Mouse (Mus musculus): ENCODE measurements at regions not wholly inside any gene's neighbourhood (a gene's known extent, or its start where the extent isn't known, plus 50 kb on each side); places are given as distances from the start of the nearest gene placed in this dataset.

DNA sequence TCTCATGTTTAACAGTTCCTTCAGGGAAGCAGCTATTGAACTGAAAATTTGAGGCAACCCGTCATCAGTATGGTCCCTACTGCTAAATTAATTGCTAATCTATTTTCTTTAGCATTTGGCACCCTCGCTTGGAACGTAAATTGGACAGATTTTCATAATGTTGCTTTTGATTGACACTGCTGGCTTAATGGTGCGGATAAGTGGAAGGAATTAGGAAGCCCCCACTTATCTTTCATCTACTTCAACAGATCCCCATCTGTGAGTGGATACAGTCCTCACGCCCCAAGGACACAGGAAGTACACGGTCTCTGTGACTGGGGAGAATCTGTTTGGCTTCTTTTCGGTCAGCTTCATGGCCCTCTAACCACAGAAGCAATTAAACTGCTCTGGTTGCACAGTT is 251.6 kb downstream of the Dact1 start:
- no peak overlapping the region for H3K4me3 ChIP-seq (ENCODE audit: control insufficient read depth, low read depth, low read length)
- H3K27me3 ChIP-seq (ENCODE audit: control insufficient read depth, insufficient read depth, low read length): no peaks in the 10 kb centered on the region
- no peaks in the 10 kb centered on the region for H3K4me1 ChIP-seq (ENCODE audit: control insufficient read depth, insufficient read depth, low read length)
- no peaks in the 10 kb centered on the region for H3K36me3 ChIP-seq (ENCODE audit: control insufficient read depth, insufficient read depth, low read length)
- no peak overlapping the region for H3K27ac ChIP-seq (ENCODE audit: control insufficient read depth, insufficient read depth, low read depth, low read length)
- TF ChIP-seq CTCF (IDR thresholded peaks at IDR 0.05; ENCODE audit: control insufficient read depth, insufficient read depth, insufficient replicate concordance, low read depth, low read length) (no peak), POLR2A (IDR thresholded peaks at IDR 0.05; ENCODE audit: control insufficient read depth, low read depth, low read length) (no peak)

DNA sequence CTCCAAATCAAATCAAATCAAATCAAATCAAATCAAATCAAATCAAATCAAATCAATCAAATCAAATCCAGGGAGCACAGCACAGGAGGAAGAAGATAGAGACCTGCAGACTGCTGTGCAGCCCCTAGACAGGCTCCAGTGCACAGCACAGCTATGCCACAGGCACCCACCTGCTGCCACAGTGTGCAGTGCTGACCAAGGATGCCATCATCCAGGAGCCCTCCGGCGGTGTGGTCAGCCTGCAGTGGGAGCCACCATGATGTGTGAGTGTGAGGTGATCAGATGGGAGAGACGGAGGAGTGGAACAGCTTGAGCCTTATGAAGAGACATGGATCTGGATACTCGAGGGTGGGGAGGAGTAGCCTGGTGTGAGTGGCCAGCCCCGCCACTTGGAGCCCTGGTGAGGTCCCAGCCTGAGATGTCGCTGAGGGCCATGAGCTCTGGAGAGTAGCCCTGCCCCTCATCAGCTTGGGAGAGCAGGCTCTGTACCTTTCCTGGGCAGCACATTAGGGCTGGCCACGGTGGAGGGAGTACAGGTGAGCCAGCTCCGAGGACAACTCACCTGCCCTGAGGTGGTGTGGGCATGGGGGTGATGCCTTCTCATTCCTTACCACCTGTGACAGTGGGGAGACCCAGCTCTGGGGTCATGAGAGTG is 252.4 kb downstream of the Dact1 start:
- Histone ChIP-seq H3K4me3 (ENCODE audit: control insufficient read depth, low read depth, low read length) (no peak overlapping the region), H3K36me3 (ENCODE audit: control insufficient read depth, insufficient read depth, low read length) (no peaks in the 10 kb centered on the region), H3K27ac (ENCODE audit: control insufficient read depth, insufficient read depth, low read depth, low read length) (no peak overlapping the region), H3K27me3 (ENCODE audit: control insufficient read depth, insufficient read depth, low read length) (no peaks in the 10 kb centered on the region), H3K4me1 (ENCODE audit: control insufficient read depth, insufficient read depth, low read length) (no peaks in the 10 kb centered on the region)
- TF ChIP-seq CTCF (IDR thresholded peaks at IDR 0.05; ENCODE audit: control insufficient read depth, insufficient read depth, insufficient replicate concordance, low read depth, low read length): no peak
- TF ChIP-seq POLR2A (IDR thresholded peaks at IDR 0.05; ENCODE audit: control insufficient read depth, low read depth, low read length): no peak

DNA sequence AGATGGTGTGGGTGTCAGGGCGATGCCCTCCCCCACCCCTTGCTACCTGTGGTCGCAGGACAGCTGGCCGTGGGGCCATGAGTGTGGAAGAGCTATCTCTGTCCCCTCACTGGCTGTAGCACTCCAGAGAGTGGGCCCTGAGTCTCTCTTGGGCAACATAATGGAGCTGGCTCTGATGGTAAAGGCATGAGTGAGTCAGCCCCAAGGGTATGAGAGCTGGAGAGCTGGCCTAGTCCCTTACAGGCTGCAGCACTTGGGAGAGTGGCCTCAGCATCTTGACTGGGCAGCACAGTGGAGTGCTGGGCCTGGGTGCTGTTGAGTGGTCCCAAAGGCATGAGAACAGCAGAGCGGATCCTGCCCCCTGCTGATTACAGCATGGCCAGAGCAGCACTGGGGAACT is 253.5 kb downstream of the Dact1 start:
- Histone ChIP-seq H3K27me3 (ENCODE audit: control insufficient read depth, insufficient read depth, low read length) (no peaks in the 10 kb centered on the region), H3K27ac (ENCODE audit: control insufficient read depth, insufficient read depth, low read depth, low read length) (no peak overlapping the region), H3K4me1 (ENCODE audit: control insufficient read depth, insufficient read depth, low read length) (no peaks in the 10 kb centered on the region), H3K4me3 (ENCODE audit: control insufficient read depth, low read depth, low read length) (no peak overlapping the region), H3K36me3 (ENCODE audit: control insufficient read depth, insufficient read depth, low read length) (no peaks in the 10 kb centered on the region)
- no peak for TF ChIP-seq POLR2A (IDR thresholded peaks at IDR 0.05; ENCODE audit: control insufficient read depth, low read depth, low read length)
- no peak for TF ChIP-seq CTCF (IDR thresholded peaks at IDR 0.05; ENCODE audit: control insufficient read depth, insufficient read depth, insufficient replicate concordance, low read depth, low read length)

DNA sequence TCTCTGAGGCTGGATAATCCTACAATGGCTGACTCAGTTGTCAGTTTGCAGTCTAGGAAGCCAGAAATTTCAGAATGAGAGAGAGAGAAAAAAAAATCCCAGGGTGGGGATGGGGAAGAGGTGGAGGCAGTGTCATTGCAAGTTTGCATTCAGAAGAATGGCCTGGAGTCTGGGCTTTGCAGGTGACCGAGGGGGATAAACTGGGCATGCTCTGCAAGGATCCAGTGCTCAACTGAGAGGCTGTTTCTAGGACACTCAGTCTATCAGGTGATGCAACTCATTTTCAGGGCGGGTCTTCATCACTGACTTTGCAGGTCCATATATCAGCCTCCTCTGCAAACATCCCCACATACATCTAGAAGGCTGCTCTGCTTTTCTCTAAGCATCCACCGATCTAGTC is 256.7 kb downstream of the Dact1 start:
- Histone ChIP-seq H3K36me3 (ENCODE audit: control insufficient read depth, insufficient read depth, low read length) (no peaks in the 10 kb centered on the region), H3K4me1 (ENCODE audit: control insufficient read depth, insufficient read depth, low read length) (no peaks in the 10 kb centered on the region), H3K4me3 (ENCODE audit: control insufficient read depth, low read depth, low read length) (no peak overlapping the region), H3K27ac (ENCODE audit: control insufficient read depth, insufficient read depth, low read depth, low read length) (no peak overlapping the region), H3K27me3 (ENCODE audit: control insufficient read depth, insufficient read depth, low read length) (no peaks in the 10 kb centered on the region)
- TF ChIP-seq POLR2A (IDR thresholded peaks at IDR 0.05; ENCODE audit: control insufficient read depth, low read depth, low read length) (no peak), CTCF (IDR thresholded peaks at IDR 0.05; ENCODE audit: control insufficient read depth, insufficient read depth, insufficient replicate concordance, low read depth, low read length) (no peak)

DNA sequence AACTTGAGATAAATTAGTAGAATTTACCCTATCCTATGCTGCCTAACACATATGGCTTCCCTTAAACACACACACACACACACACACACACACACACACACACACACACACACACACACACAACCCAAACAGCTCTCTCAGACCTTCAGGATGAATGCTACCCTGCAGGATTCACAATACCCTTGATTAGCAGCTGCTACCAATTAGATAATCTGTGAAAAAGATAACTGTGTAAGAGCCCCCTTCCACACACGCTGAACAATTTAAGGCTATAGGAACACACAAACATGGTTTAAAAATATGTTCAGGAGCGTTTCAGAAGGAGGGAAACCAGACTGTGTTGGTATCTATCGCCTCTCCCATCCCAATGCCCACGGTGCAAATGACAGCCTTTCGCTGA is 258.6 kb downstream of the Dact1 start:
- H3K27ac ChIP-seq (ENCODE audit: control insufficient read depth, insufficient read depth, low read depth, low read length): no peak overlapping the region
- no peaks in the 10 kb centered on the region for H3K27me3 ChIP-seq (ENCODE audit: control insufficient read depth, insufficient read depth, low read length)
- H3K4me1 ChIP-seq (ENCODE audit: control insufficient read depth, insufficient read depth, low read length): no peaks in the 10 kb centered on the region
- H3K4me3 ChIP-seq (ENCODE audit: control insufficient read depth, low read depth, low read length): no peak overlapping the region
- no peak for TF ChIP-seq CTCF (IDR thresholded peaks at IDR 0.05; ENCODE audit: control insufficient read depth, insufficient read depth, insufficient replicate concordance, low read depth, low read length)
- no peak for TF ChIP-seq POLR2A (IDR thresholded peaks at IDR 0.05; ENCODE audit: control insufficient read depth, low read depth, low read length)
- no peaks in the 10 kb centered on the region for H3K36me3 ChIP-seq (ENCODE audit: control insufficient read depth, insufficient read depth, low read length)

DNA sequence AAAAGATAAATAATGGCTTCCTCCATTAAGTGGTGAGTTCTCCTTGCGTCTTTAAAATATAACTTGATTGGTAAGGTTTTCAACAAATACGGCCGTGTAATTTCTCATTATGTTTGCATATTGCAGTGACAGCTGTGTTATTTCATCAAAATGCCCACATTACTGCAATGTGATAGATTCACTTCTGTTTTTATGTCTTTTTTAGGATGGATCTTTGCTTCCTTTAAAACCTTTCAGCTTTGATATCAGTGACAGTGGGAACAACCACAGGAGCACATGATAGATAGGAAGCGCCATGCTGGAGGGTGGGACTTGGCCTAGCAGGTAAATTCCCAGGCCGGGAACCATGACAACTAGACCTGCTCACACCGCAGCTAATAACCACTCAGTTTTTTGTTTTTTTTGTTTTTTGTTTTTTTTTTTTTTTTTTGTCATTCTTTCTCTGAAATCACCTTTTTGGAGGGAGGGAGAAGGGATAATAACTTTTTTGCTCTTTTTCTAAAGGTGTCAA is 259.3 kb downstream of the Dact1 start:
- H3K4me3 ChIP-seq (ENCODE audit: control insufficient read depth, low read depth, low read length): no peak overlapping the region
- TF ChIP-seq CTCF (IDR thresholded peaks at IDR 0.05; ENCODE audit: control insufficient read depth, insufficient read depth, insufficient replicate concordance, low read depth, low read length): no peak
- no peaks in the 10 kb centered on the region for H3K27me3 ChIP-seq (ENCODE audit: control insufficient read depth, insufficient read depth, low read length)
- H3K27ac ChIP-seq (ENCODE audit: control insufficient read depth, insufficient read depth, low read depth, low read length): no peak overlapping the region
- no peaks in the 10 kb centered on the region for H3K36me3 ChIP-seq (ENCODE audit: control insufficient read depth, insufficient read depth, low read length)
- H3K4me1 ChIP-seq (ENCODE audit: control insufficient read depth, insufficient read depth, low read length): no peaks in the 10 kb centered on the region

DNA sequence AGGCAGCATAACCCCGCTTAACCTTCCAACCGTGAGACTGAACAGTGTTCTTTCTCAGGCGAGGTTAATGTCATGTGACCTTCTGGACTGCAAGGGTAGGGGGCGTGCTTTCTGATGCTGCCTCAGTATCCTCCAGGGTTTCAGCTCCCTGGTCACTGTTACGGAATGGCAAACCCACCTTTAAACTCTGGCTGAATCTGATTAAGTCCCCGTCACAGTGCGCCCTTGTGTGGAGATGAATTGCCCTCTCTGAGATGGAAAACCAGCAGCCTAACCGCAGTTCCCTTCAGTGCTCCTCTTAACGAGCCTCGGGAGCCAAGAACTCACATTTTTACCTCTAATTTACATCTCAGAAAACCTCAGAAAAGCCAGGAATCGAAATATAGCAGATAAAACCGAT is 260.0 kb downstream of the Dact1 start:
- Histone ChIP-seq H3K27ac (ENCODE audit: control insufficient read depth, insufficient read depth, low read depth, low read length) (no peak overlapping the region), H3K4me1 (ENCODE audit: control insufficient read depth, insufficient read depth, low read length) (no peaks in the 10 kb centered on the region), H3K36me3 (ENCODE audit: control insufficient read depth, insufficient read depth, low read length) (no peaks in the 10 kb centered on the region), H3K4me3 (ENCODE audit: control insufficient read depth, low read depth, low read length) (no peak overlapping the region), H3K27me3 (ENCODE audit: control insufficient read depth, insufficient read depth, low read length) (no peaks in the 10 kb centered on the region)
- TF ChIP-seq CTCF (IDR thresholded peaks at IDR 0.05; ENCODE audit: control insufficient read depth, insufficient read depth, insufficient replicate concordance, low read depth, low read length) (no peak), POLR2A (IDR thresholded peaks at IDR 0.05; ENCODE audit: control insufficient read depth, low read depth, low read length) (no peak)

DNA sequence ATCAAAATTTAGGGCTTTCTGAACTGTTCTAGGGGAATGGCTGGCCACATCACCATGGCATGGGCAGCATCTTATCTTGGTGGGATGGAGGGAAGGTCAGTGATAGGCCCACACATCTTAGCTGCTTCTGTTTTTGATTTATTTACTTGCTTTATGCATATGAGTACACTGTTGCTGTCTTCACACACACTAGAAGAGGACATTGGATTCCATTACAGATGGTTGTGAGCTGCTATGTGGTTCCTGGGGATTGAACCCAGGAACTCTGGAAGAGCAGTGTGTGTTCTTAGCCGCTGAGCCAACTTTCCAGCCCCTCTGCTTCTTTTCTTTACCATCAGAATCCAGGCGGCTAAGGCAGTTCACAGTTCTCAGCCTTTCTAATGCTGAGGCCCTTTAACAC is 260.4 kb downstream of the Dact1 start:
- H3K36me3 ChIP-seq (ENCODE audit: control insufficient read depth, insufficient read depth, low read length): no peaks in the 10 kb centered on the region
- no peaks in the 10 kb centered on the region for H3K4me1 ChIP-seq (ENCODE audit: control insufficient read depth, insufficient read depth, low read length)
- no peaks in the 10 kb centered on the region for H3K27me3 ChIP-seq (ENCODE audit: control insufficient read depth, insufficient read depth, low read length)
- no peak overlapping the region for H3K4me3 ChIP-seq (ENCODE audit: control insufficient read depth, low read depth, low read length)
- H3K27ac ChIP-seq (ENCODE audit: control insufficient read depth, insufficient read depth, low read depth, low read length): no peak overlapping the region
- no peak for TF ChIP-seq POLR2A (IDR thresholded peaks at IDR 0.05; ENCODE audit: control insufficient read depth, low read depth, low read length)
